Mouse (Mus musculus): ENCODE measurements around the gene Rwdd2a. TPM values are rescaled to one million over a fixed set of nuclear protein-coding genes. Genes with fewer than 3 reads are reported as not detected.
A peak's percentile ranks its signal among the peaks of the same experiment; 100 is the strongest.

Gene Rwdd2a
- total and polyA plus RNA-seq, 3 experiments, result 1.2 to 2.4 TPM; not detected in 1

DNA sequence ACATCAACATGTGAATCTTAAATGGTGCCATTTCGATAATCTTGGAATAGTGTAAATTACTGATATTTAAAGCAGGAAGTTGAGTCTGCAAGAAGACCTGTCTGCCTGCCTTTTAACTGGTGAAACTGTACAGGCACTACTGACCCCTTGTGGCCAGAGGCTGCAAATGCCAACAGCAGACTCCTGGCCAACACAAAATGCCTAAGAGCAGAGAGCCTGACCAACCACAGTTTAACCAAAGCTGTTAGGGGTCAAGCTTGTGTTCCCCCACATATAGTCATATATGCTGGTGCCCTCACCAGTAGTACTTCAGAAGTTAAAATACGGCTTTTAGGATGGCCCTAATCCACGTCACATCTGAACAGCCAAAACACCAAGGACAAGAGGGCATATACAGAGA, 11.9 kb downstream of the Rwdd2a start:
- Histone ChIP-seq H3K4me1 (ENCODE audit: control insufficient read depth in 1 of 2, insufficient read depth in 2 of 2, low read length in 2 of 2) (peaks cover 0 to 7% of the 10 kb centered on the region in 2 experiments; a peak in 2 of 4 replicates), H3K9ac (ENCODE audit: control insufficient read depth, low read depth, low read length, poor library complexity, severe bottlenecking) (no peak overlapping the region), H3K27me3 (ENCODE audit: control insufficient read depth in 1 of 2, insufficient read depth in 2 of 2, low read length in 2 of 2) (no peaks in the 10 kb centered on the region), H3K36me3 (ENCODE audit: control insufficient read depth in 1 of 2, insufficient read depth in 2 of 2, low read length in 2 of 2) (peaks cover 4 to 12% of the 10 kb centered on the region in 2 experiments), H3K79me2 (ENCODE audit: control insufficient read depth, insufficient read depth, low read length, poor library complexity) (no peaks in the 10 kb centered on the region), H3K27ac (ENCODE audit: control insufficient read depth, low read depth, low read length) (no peak overlapping the region), H3K9me3 (replicated peaks; ENCODE audit: insufficient read depth, low read length) (no peaks in the 10 kb centered on the region), H3K4me3 (ENCODE audit: control insufficient read depth in 1 of 2, insufficient read depth in 1 of 2, low read depth in 2 of 2, low read length in 2 of 2) (no peak overlapping the region)
- DNase-seq (ENCODE audit: low read depth, low spot score), result peak; percentile 77
- TF ChIP-seq GATA1 (IDR thresholded peaks at IDR 0.05; ENCODE audit: low read depth, low read length) (0 out of 2 replicates have a peak, but pooled peaks have one; percentile 4), EP300 (IDR thresholded peaks at IDR 0.05; ENCODE audit: low read depth in 1 of 2, low read length in 2 of 2) (no peak), RAD21 (IDR thresholded peaks at IDR 0.05; ENCODE audit: low read depth, low read length) (peak; percentile 81), ZC3H11A (IDR thresholded peaks at IDR 0.05; ENCODE audit: low read depth, low read length) (peak; percentile 42), POLR2A (IDR thresholded peaks at IDR 0.05; ENCODE audit: control insufficient read depth in 1 of 2, insufficient read depth in 1 of 2, low read depth in 1 of 2, low read length in 2 of 2, poor library complexity in 1 of 2) (no peak), GABPA (IDR thresholded peaks at IDR 0.05; ENCODE audit: low read depth, low read length) (no peak), SMC3 (IDR thresholded peaks at IDR 0.05; ENCODE audit: low read depth, low read length) (peak; percentile 85), MAX (IDR thresholded peaks at IDR 0.05; ENCODE audit: low read length) (no peak), CTCF (IDR thresholded peaks at IDR 0.05 in 2 of 3, conservative IDR thresholded peaks at IDR 0.05 in 1 of 3; ENCODE audit: control insufficient read depth in 1 of 3, insufficient read depth in 1 of 3, low read depth in 2 of 3, low read length in 3 of 3, poor library complexity in 1 of 3, severe bottlenecking in 1 of 3) (peak; percentile 91 to 93 (median 92)), SIN3A (IDR thresholded peaks at IDR 0.05; ENCODE audit: low read length) (peak; percentile 66), MYC (IDR thresholded peaks at IDR 0.05; ENCODE audit: low read depth, low read length) (no peak), HCFC1 (IDR thresholded peaks at IDR 0.05; ENCODE audit: low read depth, low read length) (0 out of 2 replicates have a peak, but pooled peaks have one; percentile 27), E2F4 (IDR thresholded peaks at IDR 0.05; ENCODE audit: borderline replicate concordance, low read depth, low read length) (no peak), ELF1 (IDR thresholded peaks at IDR 0.05; ENCODE audit: low read depth, low read length) (peak; percentile 47; the same call in 1 of the 2 replicates)

DNA sequence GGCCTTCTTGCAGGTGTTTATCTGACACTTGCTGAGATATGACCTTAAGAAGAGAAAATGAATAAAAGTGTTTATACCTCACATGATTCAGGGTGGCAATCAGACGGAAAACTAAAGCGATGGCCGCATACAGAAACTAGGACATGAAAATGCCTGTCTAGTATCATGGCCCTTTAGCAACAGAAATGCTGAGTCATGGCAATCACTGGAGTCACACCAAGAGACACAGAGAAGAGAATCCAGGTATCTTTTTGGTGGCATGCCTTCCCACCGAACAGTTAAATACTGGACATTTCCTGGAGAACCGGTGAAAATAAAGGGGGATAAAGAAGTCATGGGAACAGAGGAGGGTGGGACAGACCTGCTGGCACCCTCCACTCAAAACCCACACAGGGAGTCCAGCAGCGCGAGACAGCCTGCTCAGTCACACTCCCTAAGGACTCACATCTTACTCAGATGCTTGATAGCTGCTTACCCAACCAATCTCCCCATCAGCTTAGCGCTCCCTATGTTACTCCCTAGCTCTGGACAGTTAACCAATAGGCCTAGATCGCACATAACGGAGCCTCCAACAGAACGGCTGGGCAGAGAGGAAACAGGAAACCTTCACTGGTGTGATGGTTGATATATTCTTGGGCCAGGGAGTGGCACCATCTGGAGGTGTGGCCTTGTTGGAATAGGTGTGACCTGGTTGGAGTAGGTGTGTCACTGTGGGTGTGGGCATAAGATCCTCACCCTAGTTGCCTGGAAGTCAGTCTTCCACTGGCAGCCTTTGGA, 15.4 kb downstream of the Rwdd2a start:
- H3K27ac ChIP-seq (ENCODE audit: control insufficient read depth, low read depth, low read length), result no peak overlapping the region
- no peaks in the 10 kb centered on the region for H3K4me1 ChIP-seq (ENCODE audit: control insufficient read depth in 1 of 2, insufficient read depth in 2 of 2, low read length in 2 of 2)
- H3K79me2 ChIP-seq (ENCODE audit: control insufficient read depth, insufficient read depth, low read length, poor library complexity), result no peaks in the 10 kb centered on the region
- no peaks in the 10 kb centered on the region for H3K27me3 ChIP-seq (ENCODE audit: control insufficient read depth in 1 of 2, insufficient read depth in 2 of 2, low read length in 2 of 2)
- H3K4me3 ChIP-seq (ENCODE audit: control insufficient read depth in 1 of 2, insufficient read depth in 1 of 2, low read depth in 2 of 2, low read length in 2 of 2), result no peak overlapping the region
- no peak overlapping the region for H3K9ac ChIP-seq (ENCODE audit: control insufficient read depth, low read depth, low read length, poor library complexity, severe bottlenecking)
- H3K9me3 ChIP-seq (replicated peaks; ENCODE audit: insufficient read depth, low read length), result no peaks in the 10 kb centered on the region
- H3K36me3 ChIP-seq (ENCODE audit: control insufficient read depth in 1 of 2, insufficient read depth in 2 of 2, low read length in 2 of 2), result peaks cover 0 to 6% of the 10 kb centered on the region in 2 experiments; a peak in 2 of 4 replicates
- no peak for DNase-seq (ENCODE audit: low read depth, low spot score)
- TF ChIP-seq GATA1 (IDR thresholded peaks at IDR 0.05; ENCODE audit: low read depth, low read length), result no peak
- no peak for TF ChIP-seq RCOR1 (IDR thresholded peaks at IDR 0.05; ENCODE audit: low read depth, low read length)
- TF ChIP-seq SIN3A (IDR thresholded peaks at IDR 0.05; ENCODE audit: low read length), result no peak
- no peak for TF ChIP-seq POLR2A (IDR thresholded peaks at IDR 0.05; ENCODE audit: control insufficient read depth in 1 of 2, insufficient read depth in 1 of 2, low read depth in 1 of 2, low read length in 2 of 2, poor library complexity in 1 of 2)
- no peak for TF ChIP-seq ZMIZ1 (IDR thresholded peaks at IDR 0.05; ENCODE audit: low read depth, low read length)
- no peak for TF ChIP-seq BHLHE40 (IDR thresholded peaks at IDR 0.05; ENCODE audit: borderline replicate concordance, low read depth, low read length)
- no peak for TF ChIP-seq MXI1 (IDR thresholded peaks at IDR 0.05; ENCODE audit: low read depth, low read length)
- no peak for TF ChIP-seq USF1 (IDR thresholded peaks at IDR 0.05; ENCODE audit: low read depth, low read length)
- no peak for TF ChIP-seq JUND (IDR thresholded peaks at IDR 0.05; ENCODE audit: low read depth, low read length)
- no peak for TF ChIP-seq MAFK (IDR thresholded peaks at IDR 0.05; ENCODE audit: borderline replicate concordance, low read depth, low read length)
- TF ChIP-seq MEF2A (IDR thresholded peaks at IDR 0.05; ENCODE audit: extremely low read depth, insufficient replicate concordance, low read depth, low read length, poor library complexity, severe bottlenecking), result no peak
- no peak for TF ChIP-seq KAT2A (conservative IDR thresholded peaks at IDR 0.05; ENCODE audit: low read depth, low read length)
- TF ChIP-seq NELFE (IDR thresholded peaks at IDR 0.05; ENCODE audit: low read depth, low read length), result no peak
- no peak for TF ChIP-seq TCF12 (IDR thresholded peaks at IDR 0.05; ENCODE audit: low read depth, low read length)
- no peak for TF ChIP-seq RAD21 (IDR thresholded peaks at IDR 0.05; ENCODE audit: low read depth, low read length)
- no peak for TF ChIP-seq MAZ (IDR thresholded peaks at IDR 0.05; ENCODE audit: low read depth, low read length)
- no peak for TF ChIP-seq GABPA (IDR thresholded peaks at IDR 0.05; ENCODE audit: low read depth, low read length)
